Mouse (Mus musculus) G1E (cell line): ENCODE data around the gene Otud7b. TPM values are rescaled to one million over a fixed set of nuclear protein-coding genes. Genes with fewer than 3 reads are reported as not detected.

Source experiments
- ATAC-seq: 2 replicates; pipeline ENCODE4 v1.8.0; 2016; ENCODE audit warnings: mild to moderate bottlenecking; ENCODE audit not compliant: insufficient number of reproducible peaks, poor library complexity, low FRiP score, severe bottlenecking; ENCODE audit errors: extremely low read depth
- DNase-seq: peaks from one replicate; pipeline ENCODE4 v3.0.0; 2012; ENCODE audit warnings: low spot score
- H3K27me3 ChIP-seq: 2 replicates; pipeline ENCODE4 v1.6.1; 2012; ENCODE audit warnings: mild to moderate bottlenecking, low read length, inconsistent platforms; ENCODE audit not compliant: insufficient read depth
- H3K36me3 ChIP-seq: replicated peaks from 2 replicates; pipeline ENCODE3; 2012; ENCODE audit warnings: mild to moderate bottlenecking, inconsistent platforms
- H3K4me1 ChIP-seq: 2 replicates; pipeline ENCODE4 v1.6.1; 2012; ENCODE audit warnings: low read depth, low read length, inconsistent platforms, mixed read lengths; ENCODE audit not compliant: insufficient read depth
- H3K4me3 ChIP-seq: 2 replicates; pipeline ENCODE4 v1.5.1; 2012; ENCODE audit warnings: low read depth, mild to moderate bottlenecking, inconsistent platforms, low read length, moderate library complexity, mixed read lengths
- H3K9me3 ChIP-seq: replicated peaks from 2 replicates; pipeline ENCODE4 v1.6.1; 2012; ENCODE audit warnings: inconsistent platforms
- CTCF ChIP-seq: IDR thresholded peaks from 2 replicates; pipeline ENCODE4 v1.5.1; 2012; ENCODE audit warnings: low read depth, low read length, inconsistent platforms, mixed read lengths
- GATA1 ChIP-seq: IDR thresholded peaks from 2 replicates; pipeline ENCODE4 v1.6.1; 2012; ENCODE audit warnings: borderline replicate concordance, low read length, inconsistent platforms, mixed read lengths
- GATA2 ChIP-seq: IDR thresholded peaks from 2 replicates; pipeline ENCODE4 v1.6.1; 2012; ENCODE audit warnings: low read depth, low read length, inconsistent platforms, borderline replicate concordance
- POLR2AphosphoS5 ChIP-seq: IDR thresholded peaks from 2 replicates; pipeline ENCODE4 v1.6.1; 2012; ENCODE audit warnings: low read depth, low read length, inconsistent platforms; ENCODE audit not compliant: insufficient replicate concordance
- TAL1 ChIP-seq: conservative IDR thresholded peaks from 2 replicates; pipeline ENCODE4 v1.6.1; 2012; ENCODE audit warnings: low read depth, low read length, inconsistent platforms, mixed read lengths
- polyA plus RNA-seq: library from polyadenylated mRNA; stranded (reverse); fragments of >175 nt; gene quantifications from 2 replicates; pipeline ENCODE4 v1.2.3, GENCODE M21; 2012
- total RNA-seq, 2 experiments: library from RNA; stranded (forward) in 1 of 2; stranded (reverse) in 1 of 2; fragments of 200-1000 nt in 1 of 2; fragments of >200 nt in 1 of 2; fragmentation: Nextera tagmentation in 1 of 2; gene quantifications; 2 replicates each; pipeline ENCODE4 v1.2.3; 2014 to 2017

The Otud7b gene
- total and polyA plus RNA-seq, 3 experiments = 10.1 to 22.1 (median 11.8) TPM

- Histone ChIP-seq H3K9me3 (no peaks in the 10 kb centered on the region), H3K4me1 (peaks cover 4% of the 10 kb centered on the region; the same call in 1 of the 2 replicates), H3K36me3 (no peaks in the 10 kb centered on the region), H3K4me3 (no peak overlapping the region), H3K27me3 (peaks cover 7% of the 10 kb centered on the region; the same call in 1 of the 2 replicates)
- TF ChIP-seq TAL1 (no peak), GATA1 (no peak), CTCF (no peak), GATA2 (no peak), POLR2AphosphoS5 (no peak)
- no peak for ATAC-seq
- DNase-seq = no peak
Observed at GRCm38 (mm10) chr3:96070241-96070640, 34.1 kb upstream of the Otud7b start.

- Histone ChIP-seq H3K27me3 (peaks cover 15% of the 10 kb centered on the region), H3K4me1 (peaks cover 2% of the 10 kb centered on the region; the same call in 1 of the 2 replicates), H3K4me3 (no peak overlapping the region), H3K36me3 (no peaks in the 10 kb centered on the region), H3K9me3 (no peaks in the 10 kb centered on the region)
- TF ChIP-seq GATA2 (no peak), TAL1 (no peak), POLR2AphosphoS5 (no peak), CTCF (no peak), GATA1 (no peak)
- no peak for ATAC-seq
- no peak for DNase-seq
Observed at GRCm38 (mm10) chr3:96072921-96073486, 31.3 kb upstream of the Otud7b start.

DNA sequence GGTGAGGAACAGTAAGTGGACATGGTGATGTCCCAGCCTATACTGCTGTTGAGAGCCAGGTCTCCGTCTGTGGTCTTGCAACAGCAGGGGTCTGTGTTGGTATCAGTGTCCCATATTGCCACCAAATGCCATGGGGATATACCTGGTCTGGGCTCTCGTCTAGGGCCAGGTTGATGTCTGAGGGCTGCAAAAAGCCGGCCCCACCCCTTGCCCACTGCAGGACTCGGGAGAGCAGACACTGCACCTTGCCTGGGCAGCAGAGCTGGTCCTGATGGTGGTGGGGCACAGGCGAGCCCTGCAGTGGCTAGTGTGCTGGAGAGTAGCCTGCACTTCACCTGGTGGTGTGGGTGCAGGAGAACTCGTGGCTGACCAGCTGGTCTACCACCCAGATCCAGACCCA is 26.3 kb upstream of the Otud7b start:
- Histone ChIP-seq H3K4me1 (peaks cover 13% of the 10 kb centered on the region), H3K36me3 (no peaks in the 10 kb centered on the region), H3K27me3 (peaks cover 13% of the 10 kb centered on the region), H3K4me3 (no peak overlapping the region; the same call in 1 of the 2 replicates), H3K9me3 (no peaks in the 10 kb centered on the region)
- ATAC-seq (no peak), DNase-seq (peak; percentile 12)
- no peak for TF ChIP-seq CTCF
- no peak for TF ChIP-seq TAL1
- TF ChIP-seq POLR2AphosphoS5 = no peak
- TF ChIP-seq GATA2 = no peak
- TF ChIP-seq GATA1 = no peak

DNA sequence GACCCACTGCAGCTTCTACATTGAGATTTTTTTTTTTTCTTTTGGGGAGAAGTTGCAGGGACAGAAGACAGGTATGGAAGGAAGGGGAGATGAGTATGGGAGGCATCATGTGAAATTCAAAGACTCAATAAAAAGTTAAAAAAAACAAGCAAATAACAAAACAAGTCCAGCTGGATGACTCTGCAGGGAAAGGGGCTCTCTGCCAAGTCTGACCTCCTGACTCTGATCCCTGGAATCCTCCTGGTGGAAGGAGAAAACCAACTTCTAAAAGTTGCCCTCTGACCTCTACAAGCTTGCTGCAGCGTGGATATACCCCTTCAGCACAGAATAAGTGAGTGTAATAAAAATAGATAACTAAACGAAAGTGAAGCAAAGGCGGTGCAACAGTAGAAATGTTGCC is 25.6 kb upstream of the Otud7b start:
- H3K27me3 ChIP-seq = peaks cover 12% of the 10 kb centered on the region
- no peaks in the 10 kb centered on the region for H3K36me3 ChIP-seq
- DNase-seq = no peak
- TF ChIP-seq CTCF (no peak), POLR2AphosphoS5 (no peak), GATA2 (no peak), TAL1 (no peak), GATA1 (no peak)
- H3K9me3 ChIP-seq = no peaks in the 10 kb centered on the region
- H3K4me1 ChIP-seq = peaks cover 15% of the 10 kb centered on the region
- no peak overlapping the region for H3K4me3 ChIP-seq
- no peak for ATAC-seq

- Histone ChIP-seq H3K4me1 (peaks cover 15% of the 10 kb centered on the region), H3K9me3 (peaks cover 4% of the 10 kb centered on the region; the same call in 1 of the 2 replicates), H3K4me3 (no peak overlapping the region), H3K27me3 (peaks cover 10% of the 10 kb centered on the region), H3K36me3 (no peaks in the 10 kb centered on the region)
- DNase-seq = no peak
- no peak for ATAC-seq
- no peak for TF ChIP-seq GATA2
- TF ChIP-seq GATA1 = no peak
- TF ChIP-seq CTCF = peak; percentile 12; the same call in 1 of the 2 replicates
- no peak for TF ChIP-seq TAL1
Observed at GRCm38 (mm10) chr3:96081006-96081405, 23.3 kb upstream of the Otud7b start.

- Histone ChIP-seq H3K27me3 (peaks cover 9% of the 10 kb centered on the region), H3K9me3 (peaks cover 4% of the 10 kb centered on the region; the same call in 1 of the 2 replicates), H3K36me3 (no peaks in the 10 kb centered on the region), H3K4me1 (peaks cover 19% of the 10 kb centered on the region), H3K4me3 (no peak overlapping the region)
- no peak for ATAC-seq
- TF ChIP-seq POLR2AphosphoS5 = no peak
- TF ChIP-seq TAL1 = no peak
- no peak for TF ChIP-seq CTCF
- TF ChIP-seq GATA1 = no peak
- TF ChIP-seq GATA2 = no peak
- DNase-seq = no peak
Observed at GRCm38 (mm10) chr3:96081650-96082049, 22.7 kb upstream of the Otud7b start.

DNA sequence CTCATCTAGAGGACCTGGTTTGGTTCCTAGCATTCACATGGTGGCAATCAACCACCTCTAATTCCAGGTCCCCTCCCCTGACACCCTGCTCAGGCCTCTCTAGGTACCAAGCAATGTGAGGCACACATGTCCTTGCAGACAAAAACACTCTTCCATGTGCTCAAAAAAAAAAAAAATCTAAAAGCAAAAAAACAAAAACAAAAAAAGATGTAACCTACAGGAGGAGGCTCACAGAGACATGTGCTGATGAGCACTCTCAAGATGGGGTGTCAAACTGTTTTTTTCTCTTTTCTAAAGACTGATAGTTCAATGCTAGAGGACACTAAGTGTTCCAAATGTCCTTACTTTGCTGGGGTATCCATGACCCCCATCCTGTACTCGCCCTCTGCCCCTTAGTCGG is 22.2 kb upstream of the Otud7b start:
- Histone ChIP-seq H3K4me3 (no peak overlapping the region), H3K9me3 (peaks cover 4% of the 10 kb centered on the region; the same call in 1 of the 2 replicates), H3K36me3 (no peaks in the 10 kb centered on the region), H3K4me1 (peaks cover 23% of the 10 kb centered on the region), H3K27me3 (peaks cover 9% of the 10 kb centered on the region)
- ATAC-seq (no peak), DNase-seq (no peak)
- TF ChIP-seq CTCF = no peak
- no peak for TF ChIP-seq GATA1
- TF ChIP-seq GATA2 = no peak
- no peak for TF ChIP-seq POLR2AphosphoS5
